Comparison of ENCODE assay signal across 10 mouse cellular contexts in genomic region chr7:81058712-81059154, GRCm38 (mm10). TPM values are rescaled to one million over a fixed set of nuclear protein-coding genes. Genes with fewer than 3 reads are reported as not detected.
DNase-seq lines count a peak whose midpoint lies in the region; ATAC-seq and TF ChIP-seq lines count a peak whose summit lies in the region.
"Had no signal": no experiment of that assay in that cellular context is flagged by ENCODE, and none has a peak within 500 bp of the region (broad histone marks: within the 10 kb centered on the region; RNA-seq: fewer than 3 reads in every experiment).

No protein-coding gene starts in this region.

- ATAC-seq in limb, embryonic 13.5 days (ENCODE audit: low FRiP score, low read depth): no peak
- no peak for ATAC-seq in frontal cortex, adult (ENCODE audit: low TSS enrichment)

- intact Hi-C loops in heart, postnatal 14 days (cut with DNase I): loop anchor here (5.0 kb wide), 1 partner anchor 66 kb away; the partner anchor contains the start of gene Zfp592

- no peaks in the 10 kb centered on the region for H3K9me3 ChIP-seq in heart, embryonic 10.5 days
- H3K9me3 ChIP-seq in E14TG2a.4 (ENCODE audit: low read length): no peaks in the 10 kb centered on the region
- no peaks in the 10 kb centered on the region for H3K9me3 ChIP-seq in limb, embryonic 13.5 days
- H3K9me3 ChIP-seq: embryonic facial prominence, embryonic 13.5 days had no signal

- no peaks in the 10 kb centered on the region for H3K27me3 ChIP-seq in heart, embryonic 10.5 days (ENCODE audit: insufficient read depth, poor library complexity, severe bottlenecking)
- H3K27me3 ChIP-seq in E14TG2a.4 (ENCODE audit: insufficient read depth, low read length): peaks cover 13% of the 10 kb centered on the region
- peaks cover 25% of the 10 kb centered on the region for H3K27me3 ChIP-seq in limb, embryonic 13.5 days

- 10% methylated on average over 9 of the region's 9 CpGs for WGBS in heart, embryonic 10.5 days
- WGBS in limb, embryonic 13.5 days: 39% methylated on average over 9 of the region's 9 CpGs

- peak overlapping the region; percentile 60 for H3K4me3 ChIP-seq in heart, embryonic 10.5 days
- H3K4me3 ChIP-seq in E14TG2a.4 (replicated peaks; ENCODE audit: low read length): peak overlapping the region; percentile 32
- no peak overlapping the region for H3K4me3 ChIP-seq in limb, embryonic 13.5 days
- H3K4me3 ChIP-seq: embryonic facial prominence, embryonic 13.5 days had no signal

- peak overlapping the region; percentile 96 for H3K27ac ChIP-seq in heart, embryonic 10.5 days
- no peak overlapping the region for H3K27ac ChIP-seq in limb, embryonic 13.5 days
- H3K27ac ChIP-seq: embryonic facial prominence, embryonic 13.5 days had no signal

- peaks cover 70% of the 10 kb centered on the region for H3K4me1 ChIP-seq in heart, embryonic 10.5 days
- peaks cover 57% of the 10 kb centered on the region for H3K4me1 ChIP-seq in E14TG2a.4 (replicated peaks; ENCODE audit: low read depth, low read length)
- 0 out of 2 replicates have a peak, but pooled peaks cover 8% of the 10 kb centered on the region for H3K4me1 ChIP-seq in limb, embryonic 13.5 days
- H3K4me1 ChIP-seq: embryonic facial prominence, embryonic 13.5 days had no signal

- no peak overlapping the region for H3K9ac ChIP-seq in limb, embryonic 13.5 days
- H3K9ac ChIP-seq: embryonic facial prominence, embryonic 13.5 days had no signal

- TF ChIP-seq CTCF in E14TG2a.4 (conservative IDR thresholded peaks at IDR 0.05; ENCODE audit: low read length): no peak

- H3K4me2 ChIP-seq in limb, embryonic 13.5 days (replicated peaks): 0 out of 2 replicates have a peak overlapping the region, but pooled peaks have one; percentile 7
- H3K4me2 ChIP-seq: embryonic facial prominence, embryonic 13.5 days had no signal

- H3K36me3 ChIP-seq in heart, embryonic 10.5 days: peaks cover 16% of the 10 kb centered on the region
- no peaks in the 10 kb centered on the region for H3K36me3 ChIP-seq in E14TG2a.4 (ENCODE audit: insufficient read depth, low read length)
- H3K36me3 ChIP-seq in limb, embryonic 13.5 days: no peaks in the 10 kb centered on the region
- H3K36me3 ChIP-seq: embryonic facial prominence, embryonic 13.5 days had no signal

- DNase-seq in heart, embryonic 10.5 days (ENCODE audit: low spot score): no peak
- DNase-seq in heart, postnatal 14 days: no peak
- DNase-seq in adrenal gland, postnatal 14 days: peak; percentile 56
- DNase-seq in urinary bladder, postnatal 36 days (ENCODE audit: low spot score in 2 of 2): no peak
- DNase-seq in cerebellum, adult 11-12 months: no peak
- DNase-seq: lung, adult 2 months had no signal

RNA-seq across cellular contexts. Expression of gene Alpk3, which starts 1.3 kb away (rescaled TPM):
- polyA plus RNA-seq in heart, embryonic 10.5 days (2016; fragmentation: Nextera tagmentation; extraction: Ambion mirVana): 15.1 and 31.8 TPM in 2 replicates
- total RNA-seq in heart, postnatal 14 days (2021): 10 to 100 TPM; 81.4 to 86.0 TPM
- total RNA-seq in adrenal gland, postnatal 14 days (2021): 0.22 and 0.38 TPM in 2 replicates
- 2.3 and 2.4 TPM in 2 replicates for polyA plus RNA-seq in limb, embryonic 13.5 days (2015; fragmentation: Nextera tagmentation; extraction: Ambion mirVana)

RNA-seq across cellular contexts. Expression of gene Slc28a1, which starts 55.9 kb away (rescaled TPM):
- polyA plus RNA-seq in heart, embryonic 10.5 days (2016; fragmentation: Nextera tagmentation; extraction: Ambion mirVana): 0.09 and 0.17 TPM in 2 replicates
- total RNA-seq in heart, postnatal 14 days (2021): under 1 TPM; 0.33 to 0.34 TPM
- 0.19 and 0.30 TPM in 2 replicates for total RNA-seq in adrenal gland, postnatal 14 days (2021)
- polyA plus RNA-seq in limb, embryonic 13.5 days (2015; fragmentation: Nextera tagmentation; extraction: Ambion mirVana): 0.06 and 0.13 TPM in 2 replicates
- polyA plus RNA-seq: embryonic facial prominence, embryonic 13.5 days had no signal

Comparison
In these comparisons a context has a peak if more than half of its experiments do, and no peak if none do; other contexts are left out.
1. RNA of gene Alpk3, which starts 1.3 kb away (total RNA-seq): 81.4 to 86.0 TPM in heart, postnatal 14 days; 0.22 to 0.38 TPM in adrenal gland, postnatal 14 days; every median in the first group is over 10 times any median in the second.